Mouse (Mus musculus) midbrain, embryonic 16.5 days (tissue): ENCODE data around the gene Mthfsd. TPM values are rescaled to one million over a fixed set of nuclear protein-coding genes. Genes with fewer than 3 reads are reported as not detected.

Source experiments
- ATAC-seq: fragments of 200-750 bp; cut with Nextera tagmentation; 2 replicates; pipeline ENCODE4 v1.8.0; 2017; ENCODE audit warnings: moderate TSS enrichment
- H3K27ac ChIP-seq: fragments of 300-500 bp; sonication (generic); 2 replicates; pipeline ENCODE4 v1.5.1; 2014; ENCODE audit warnings: mild to moderate bottlenecking, low read length, mixed read lengths
- H3K27me3 ChIP-seq: fragments of 300-500 bp; sonication (generic); 2 replicates; pipeline ENCODE4 v1.6.1; 2014; ENCODE audit warnings: low read depth, low read length, mixed read lengths; ENCODE audit not compliant: control insufficient read depth, insufficient read depth
- H3K36me3 ChIP-seq: fragments of 300-500 bp; sonication (generic); 2 replicates; pipeline ENCODE4 v1.6.1; 2014; ENCODE audit warnings: mild to moderate bottlenecking, low read length, moderate library complexity, mixed read lengths; ENCODE audit not compliant: control insufficient read depth, insufficient read depth
- H3K4me1 ChIP-seq: fragments of 300-500 bp; sonication (generic); 2 replicates; pipeline ENCODE4 v1.6.1; 2014; ENCODE audit warnings: mild to moderate bottlenecking, low read length, mixed read lengths; ENCODE audit not compliant: control insufficient read depth, insufficient read depth
- H3K4me2 ChIP-seq: fragments of 300-500 bp; sonication (generic); 2 replicates; pipeline ENCODE4 v1.6.1; 2014; ENCODE audit warnings: mild to moderate bottlenecking, low read length, mixed read lengths
- H3K4me3 ChIP-seq: fragments of 300-500 bp; sonication (generic); 2 replicates; pipeline ENCODE4 v1.5.1; 2014; ENCODE audit warnings: low read depth, mild to moderate bottlenecking, low read length, moderate library complexity, mixed read lengths
- H3K9ac ChIP-seq: fragments of 300-500 bp; sonication (generic); 2 replicates; pipeline ENCODE4 v1.6.1; 2014; ENCODE audit warnings: low read depth, low read length, mixed read lengths
- H3K9me3 ChIP-seq: fragments of 300-500 bp; sonication (generic); replicated peaks from 2 replicates; pipeline ENCODE4 v1.6.1; 2014; ENCODE audit warnings: mild to moderate bottlenecking, low read length, mixed read lengths; ENCODE audit not compliant: control insufficient read depth, poor library complexity, severe bottlenecking
- WGBS: fragments of 180-500 bp; shearing (Covaris S2); extraction: QIAGEN DNeasy Blood & Tissue Kit; methylation state at CpG from one replicate; pipeline ENCODE4 v1.1.7; 2014; 5-methylcytosine and 5-hydroxymethylcytosine counted together
- polyA plus RNA-seq: library from polyadenylated mRNA; unstranded; fragments of >200 nt; fragmentation: Nextera tagmentation; extraction: Ambion mirVana; gene quantifications from 2 replicates; pipeline ENCODE4 v1.2.1, GENCODE M21; 2015

Gene Mthfsd
- polyA plus RNA-seq, 1 experiment from 2014 or later, result 52.3 TPM

DNA sequence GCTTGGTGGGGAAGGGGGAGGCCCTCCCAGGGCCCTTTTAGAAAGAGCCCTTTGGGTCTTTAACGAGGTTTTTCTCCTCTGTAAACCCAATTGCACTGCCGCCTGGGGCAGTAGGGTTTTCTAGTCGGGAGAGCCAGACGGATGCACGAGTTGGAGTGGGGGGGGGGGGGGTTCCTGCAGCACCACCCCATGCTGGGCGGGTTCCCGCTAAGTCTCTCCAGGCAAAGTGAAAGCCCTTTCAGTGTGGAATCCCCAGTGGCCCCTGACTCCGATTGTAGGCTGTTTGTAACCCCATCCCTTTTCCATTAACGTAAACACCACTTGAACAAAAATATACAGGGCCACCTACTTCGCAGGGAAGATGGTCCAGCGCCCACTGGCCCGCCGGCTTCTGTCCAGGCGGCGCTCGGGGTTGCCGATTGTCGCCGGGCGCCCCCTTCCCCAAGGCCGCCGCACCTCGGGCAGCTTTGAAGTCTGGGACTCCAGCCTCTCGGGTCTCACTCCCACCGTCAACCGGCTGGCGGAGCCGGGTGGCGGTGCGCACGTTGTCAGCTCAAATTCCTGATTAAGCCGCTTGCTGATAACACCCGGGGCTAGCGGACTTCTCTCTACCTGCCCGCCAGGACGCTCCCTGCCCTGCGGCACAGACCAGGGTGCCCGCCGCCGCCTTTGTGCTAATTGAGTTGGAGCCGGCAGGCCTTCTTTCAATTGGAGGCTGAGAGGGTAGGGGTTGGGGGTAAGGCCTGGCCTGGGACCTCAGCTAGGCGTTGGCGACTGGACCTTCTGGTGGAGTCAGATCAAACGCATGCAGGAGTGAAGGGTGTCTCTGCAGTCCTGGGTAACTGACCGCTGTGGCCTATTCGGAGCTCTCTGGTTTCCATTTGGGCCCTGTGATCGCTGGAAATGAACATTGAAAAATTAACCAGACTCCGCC is 34.8 kb downstream of the Mthfsd start:
- Histone ChIP-seq H3K9me3 (no peaks in the 10 kb centered on the region), H3K27me3 (peaks cover 61% of the 10 kb centered on the region), H3K36me3 (no peaks in the 10 kb centered on the region), H3K27ac (no peak overlapping the region), H3K4me2 (no peak overlapping the region), H3K4me1 (no peaks in the 10 kb centered on the region), H3K4me3 (no peak overlapping the region), H3K9ac (no peak overlapping the region)
- ATAC-seq, result no peak
- 1% methylated on average over 48 of the region's 48 CpGs for WGBS

GRCm38 (mm10) chr8:121072406-121073130 is 35.6 kb downstream of the Mthfsd start:
- Histone ChIP-seq H3K9me3 (no peaks in the 10 kb centered on the region), H3K36me3 (no peaks in the 10 kb centered on the region), H3K9ac (no peak overlapping the region), H3K4me3 (no peak overlapping the region), H3K4me2 (no peak overlapping the region), H3K27ac (no peak overlapping the region), H3K27me3 (peaks cover 55% of the 10 kb centered on the region), H3K4me1 (no peaks in the 10 kb centered on the region)
- ATAC-seq, result no peak
- 11% methylated on average over 11 of the region's 11 CpGs for WGBS

DNA sequence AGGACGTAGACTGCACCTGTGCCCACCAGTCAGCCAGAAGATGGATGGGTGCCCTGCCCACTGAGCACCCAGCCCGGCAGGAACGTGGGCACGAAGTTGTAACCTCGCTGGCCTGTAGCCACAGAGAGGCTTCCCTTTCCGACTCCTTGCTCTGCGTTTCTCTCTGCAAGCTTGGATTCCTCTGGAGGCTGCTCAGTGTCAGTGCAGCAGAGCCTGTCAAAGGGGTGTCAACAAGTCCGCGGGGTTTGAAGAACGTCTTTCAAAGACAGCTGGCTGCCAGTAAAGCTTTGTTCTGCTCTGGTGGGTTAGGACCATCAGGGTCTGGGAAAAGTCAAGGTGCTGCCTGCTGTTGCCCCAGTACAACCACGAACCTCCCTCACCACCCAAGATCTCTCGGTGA is 36.7 kb downstream of the Mthfsd start:
- Histone ChIP-seq H3K4me3 (no peak overlapping the region), H3K36me3 (no peaks in the 10 kb centered on the region), H3K9me3 (no peaks in the 10 kb centered on the region), H3K4me1 (no peaks in the 10 kb centered on the region), H3K27me3 (peaks cover 47% of the 10 kb centered on the region), H3K27ac (no peak overlapping the region), H3K4me2 (no peak overlapping the region), H3K9ac (no peak overlapping the region)
- no peak for ATAC-seq
- WGBS, result 3% methylated on average over 12 of the region's 12 CpGs

DNA sequence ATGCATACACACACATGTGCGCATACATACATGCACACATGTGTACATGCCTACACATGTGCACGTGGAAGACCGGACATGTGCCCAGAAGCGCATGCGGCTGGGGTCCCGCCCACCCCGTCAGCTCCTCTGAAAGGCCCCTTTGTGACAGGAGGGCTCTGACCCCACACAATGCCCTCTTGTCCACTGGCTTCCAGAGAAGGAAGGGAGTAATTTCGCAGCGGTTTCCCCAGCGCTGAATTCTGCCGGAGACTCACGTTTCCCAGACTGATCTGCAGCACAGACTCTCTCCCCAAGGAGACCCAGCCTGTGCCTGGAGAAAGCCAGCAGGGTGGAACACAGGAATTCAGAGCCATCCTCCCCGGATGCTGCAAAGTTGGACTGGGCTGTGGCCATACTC is 44.5 kb downstream of the Mthfsd start:
- ATAC-seq, result no peak
- H3K4me3 ChIP-seq, result no peak overlapping the region
- WGBS, result 38% methylated on average over 13 of the region's 13 CpGs
- H3K4me2 ChIP-seq, result no peak overlapping the region
- no peak overlapping the region for H3K9ac ChIP-seq
- no peak overlapping the region for H3K27ac ChIP-seq
- peaks cover 2% of the 10 kb centered on the region; the same call in 1 of the 2 replicates for H3K4me1 ChIP-seq
- peaks cover 8% of the 10 kb centered on the region for H3K27me3 ChIP-seq
- no peaks in the 10 kb centered on the region for H3K9me3 ChIP-seq
- H3K36me3 ChIP-seq, result no peaks in the 10 kb centered on the region

DNA sequence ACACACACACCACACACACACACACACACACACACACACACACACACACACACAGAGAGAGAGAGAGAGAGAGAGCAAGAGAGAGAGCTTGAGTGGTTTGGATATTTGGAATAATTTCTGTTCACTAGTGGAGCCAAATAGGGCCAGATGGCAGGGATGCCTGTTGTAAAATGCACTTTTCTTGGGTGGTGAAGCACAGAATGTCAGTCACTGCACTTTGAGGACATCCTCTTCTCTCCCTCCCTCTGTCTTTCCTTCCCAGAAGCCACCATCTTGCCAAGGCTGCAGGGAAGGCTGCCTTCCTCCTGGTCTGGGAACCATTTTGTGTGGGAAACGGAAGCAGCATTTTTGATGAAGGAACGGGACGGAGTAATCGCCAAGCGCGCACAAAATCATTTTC is 45.7 kb downstream of the Mthfsd start:
- Histone ChIP-seq H3K27me3 (peaks cover 5% of the 10 kb centered on the region; the same call in 1 of the 2 replicates), H3K4me1 (peaks cover 2% of the 10 kb centered on the region; the same call in 1 of the 2 replicates), H3K4me2 (no peak overlapping the region), H3K36me3 (no peaks in the 10 kb centered on the region), H3K27ac (no peak overlapping the region), H3K4me3 (no peak overlapping the region), H3K9me3 (no peaks in the 10 kb centered on the region), H3K9ac (no peak overlapping the region)
- ATAC-seq, result no peak
- WGBS, result 76% methylated on average over 6 of the region's 6 CpGs

- H3K9ac ChIP-seq, result no peak overlapping the region
- H3K9me3 ChIP-seq, result no peaks in the 10 kb centered on the region
- H3K27ac ChIP-seq, result peak overlapping the region; percentile 38; the same call in 1 of the 2 replicates
- H3K4me3 ChIP-seq, result no peak overlapping the region
- H3K4me1 ChIP-seq, result peaks cover 2% of the 10 kb centered on the region; the same call in 1 of the 2 replicates
- peaks cover 3% of the 10 kb centered on the region; the same call in 1 of the 2 replicates for H3K27me3 ChIP-seq
- H3K36me3 ChIP-seq, result no peaks in the 10 kb centered on the region
- ATAC-seq, result peak; percentile 91
- no peak overlapping the region for H3K4me2 ChIP-seq
- WGBS, result 47% methylated on average over 7 of the region's 7 CpGs
Observed at GRCm38 (mm10) chr8:121059098-121059497, 49.1 kb downstream of the Mthfsd start.

DNA sequence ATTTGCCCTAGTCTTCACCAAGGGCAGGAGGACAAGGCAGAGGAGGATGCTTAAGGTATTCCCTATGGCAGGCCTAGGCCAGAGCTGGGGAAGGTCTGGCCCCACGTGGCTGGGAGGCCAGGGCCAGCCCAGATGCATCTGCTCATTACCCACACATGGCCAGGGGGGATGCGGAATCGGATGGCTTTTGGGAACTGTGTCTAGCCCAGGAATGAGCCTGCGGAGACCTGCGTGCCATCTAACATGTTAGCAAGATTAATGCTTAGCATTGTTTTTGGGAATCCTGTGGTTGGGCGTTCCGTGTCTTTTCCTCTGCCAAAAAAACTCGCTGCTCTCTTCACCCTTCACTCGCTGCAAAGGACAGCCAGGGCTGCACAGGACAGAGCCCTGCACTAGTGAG is 50.1 kb downstream of the Mthfsd start:
- Histone ChIP-seq H3K36me3 (no peaks in the 10 kb centered on the region), H3K9me3 (no peaks in the 10 kb centered on the region), H3K27me3 (peaks cover 3% of the 10 kb centered on the region; the same call in 1 of the 2 replicates), H3K4me1 (no peaks in the 10 kb centered on the region), H3K9ac (no peak overlapping the region), H3K4me2 (no peak overlapping the region), H3K4me3 (no peak overlapping the region), H3K27ac (no peak overlapping the region)
- no peak for ATAC-seq
- 65% methylated on average over 9 of the region's 9 CpGs for WGBS

DNA sequence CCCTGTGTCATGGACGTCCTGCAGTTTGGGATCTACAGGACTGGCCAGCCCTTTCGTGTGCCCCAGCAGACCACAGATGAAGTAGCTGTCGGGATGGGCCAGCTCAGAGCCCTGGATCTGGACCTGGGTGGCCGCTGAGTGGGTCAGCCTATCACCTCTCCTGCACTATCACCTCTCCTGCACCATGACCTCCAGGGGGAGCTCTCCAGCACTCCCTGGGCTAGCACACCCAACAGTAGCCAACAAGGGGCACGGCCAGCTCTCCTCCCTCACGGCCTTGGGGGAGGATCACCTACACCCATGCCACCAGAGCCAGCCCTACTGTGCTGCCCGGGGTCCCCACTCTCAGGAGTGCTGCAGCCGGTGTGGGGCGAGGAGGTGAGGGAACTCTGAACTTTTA is 60.8 kb downstream of the Mthfsd start:
- no peak overlapping the region for H3K9ac ChIP-seq
- WGBS, result 71% methylated on average over 9 of the region's 9 CpGs
- H3K4me3 ChIP-seq, result no peak overlapping the region
- H3K4me2 ChIP-seq, result no peak overlapping the region
- H3K4me1 ChIP-seq, result no peaks in the 10 kb centered on the region
- no peak for ATAC-seq
- no peaks in the 10 kb centered on the region for H3K27me3 ChIP-seq
- no peaks in the 10 kb centered on the region for H3K36me3 ChIP-seq
- no peak overlapping the region for H3K27ac ChIP-seq
- H3K9me3 ChIP-seq, result no peaks in the 10 kb centered on the region
